Mouse (Mus musculus): ENCODE data around the gene Clns1a. TPM values are rescaled to one million over a fixed set of nuclear protein-coding genes. Genes with fewer than 3 reads are reported as not detected.
A peak's percentile ranks its signal among the peaks of the same experiment; 100 is the strongest.

The Clns1a gene
- polyA plus RNA-seq, 1 experiment from 2014 or later: 299 TPM

- Histone ChIP-seq H3K27me3 (ENCODE audit: low read depth, poor library complexity, severe bottlenecking) (no peaks in the 10 kb centered on the region), H3K9me3 (replicated peaks) (no peaks in the 10 kb centered on the region), H3K4me3 (peak overlapping the region; percentile 36), H3K4me1 (peaks cover 25% of the 10 kb centered on the region), H3K36me3 (no peaks in the 10 kb centered on the region), H3K27ac (replicated peaks) (peak overlapping the region; percentile 77)
- peak; percentile 35 for DNase-seq (ENCODE audit: low spot score)
- WGBS: 29% methylated on average over 19 of the region's 19 CpGs
These were observed 53.1 kb downstream of the Clns1a start for GRCm38 (mm10) chr7:97749207-97750190.

GRCm38 (mm10) chr7:97756967-97757881, 60.8 kb downstream of the Clns1a start:
- H3K4me1 ChIP-seq: peaks cover 17% of the 10 kb centered on the region
- H3K27me3 ChIP-seq (ENCODE audit: low read depth, poor library complexity, severe bottlenecking): no peaks in the 10 kb centered on the region
- H3K4me3 ChIP-seq: peak overlapping the region; percentile 21; the same call in 1 of the 2 replicates
- H3K9me3 ChIP-seq (replicated peaks): no peaks in the 10 kb centered on the region
- peak; percentile 43 for DNase-seq (ENCODE audit: low spot score)
- 46% methylated on average over 18 of the region's 18 CpGs for WGBS
- H3K27ac ChIP-seq (replicated peaks): peak overlapping the region; percentile 82
- no peaks in the 10 kb centered on the region for H3K36me3 ChIP-seq

GRCm38 (mm10) chr7:97764591-97764990, 68.2 kb downstream of the Clns1a start:
- H3K4me1 ChIP-seq: no peaks in the 10 kb centered on the region
- no peaks in the 10 kb centered on the region for H3K27me3 ChIP-seq (ENCODE audit: low read depth, poor library complexity, severe bottlenecking)
- no peak overlapping the region for H3K4me3 ChIP-seq
- 92% methylated on average over 11 of the region's 11 CpGs for WGBS
- H3K27ac ChIP-seq (replicated peaks): no peak overlapping the region
- no peaks in the 10 kb centered on the region for H3K9me3 ChIP-seq (replicated peaks)
- no peak for DNase-seq (ENCODE audit: low spot score)
- H3K36me3 ChIP-seq: no peaks in the 10 kb centered on the region

GRCm38 (mm10) chr7:97765181-97765962, 68.9 kb downstream of the Clns1a start:
- Histone ChIP-seq H3K4me3 (no peak overlapping the region), H3K9me3 (replicated peaks) (no peaks in the 10 kb centered on the region), H3K27me3 (ENCODE audit: low read depth, poor library complexity, severe bottlenecking) (no peaks in the 10 kb centered on the region), H3K27ac (replicated peaks) (no peak overlapping the region), H3K4me1 (no peaks in the 10 kb centered on the region), H3K36me3 (no peaks in the 10 kb centered on the region)
- no peak for DNase-seq (ENCODE audit: low spot score)
- WGBS: 91% methylated on average over 21 of the region's 21 CpGs

GRCm38 (mm10) chr7:97765963-97766347, 69.5 kb downstream of the Clns1a start:
- 86% methylated on average over 5 of the region's 5 CpGs for WGBS
- Histone ChIP-seq H3K36me3 (no peaks in the 10 kb centered on the region), H3K4me1 (no peaks in the 10 kb centered on the region), H3K27me3 (ENCODE audit: low read depth, poor library complexity, severe bottlenecking) (no peaks in the 10 kb centered on the region), H3K27ac (replicated peaks) (no peak overlapping the region), H3K9me3 (replicated peaks) (no peaks in the 10 kb centered on the region), H3K4me3 (no peak overlapping the region)
- no peak for DNase-seq (ENCODE audit: low spot score)

GRCm38 (mm10) chr7:97766406-97767166, 70.2 kb downstream of the Clns1a start:
- H3K27me3 ChIP-seq (ENCODE audit: low read depth, poor library complexity, severe bottlenecking): no peaks in the 10 kb centered on the region
- no peaks in the 10 kb centered on the region for H3K9me3 ChIP-seq (replicated peaks)
- no peak for DNase-seq (ENCODE audit: low spot score)
- no peak overlapping the region for H3K4me3 ChIP-seq
- H3K4me1 ChIP-seq: no peaks in the 10 kb centered on the region
- no peak overlapping the region for H3K27ac ChIP-seq (replicated peaks)
- WGBS: 84% methylated on average over 9 of the region's 9 CpGs
- no peaks in the 10 kb centered on the region for H3K36me3 ChIP-seq

GRCm38 (mm10) chr7:97767841-97768240, 71.4 kb downstream of the Clns1a start:
- Histone ChIP-seq H3K4me1 (no peaks in the 10 kb centered on the region), H3K27me3 (ENCODE audit: low read depth, poor library complexity, severe bottlenecking) (no peaks in the 10 kb centered on the region), H3K36me3 (no peaks in the 10 kb centered on the region), H3K9me3 (replicated peaks) (no peaks in the 10 kb centered on the region), H3K4me3 (no peak overlapping the region), H3K27ac (replicated peaks) (no peak overlapping the region)
- 86% methylated on average over 8 of the region's 8 CpGs for WGBS
- no peak for DNase-seq (ENCODE audit: low spot score)

GRCm38 (mm10) chr7:97769020-97769419, 72.6 kb downstream of the Clns1a start:
- Histone ChIP-seq H3K4me1 (no peaks in the 10 kb centered on the region), H3K27ac (replicated peaks) (no peak overlapping the region), H3K36me3 (no peaks in the 10 kb centered on the region), H3K27me3 (ENCODE audit: low read depth, poor library complexity, severe bottlenecking) (no peaks in the 10 kb centered on the region), H3K4me3 (no peak overlapping the region), H3K9me3 (replicated peaks) (no peaks in the 10 kb centered on the region)
- WGBS: 85% methylated on average over 4 of the region's 4 CpGs
- DNase-seq (ENCODE audit: low spot score): no peak

Other genes starting within 250 kb of the Clns1a start
- 0.09 and 0.37 TPM in 2 replicates for gene Kctd14, start 245.3 kb upstream of the Clns1a start, polyA plus RNA-seq (2016; fragmentation: Nextera tagmentation; extraction: Ambion mirVana)
- 57.2 and 63.3 TPM in 2 replicates for gene Ints4, start 215.7 kb upstream of the Clns1a start, polyA plus RNA-seq (2016; fragmentation: Nextera tagmentation; extraction: Ambion mirVana)
- gene Aamdc, start 117.1 kb upstream of the Clns1a start, polyA plus RNA-seq (2016; fragmentation: Nextera tagmentation; extraction: Ambion mirVana): 36.7 and 38.0 TPM in 2 replicates
- gene Rsf1, start 116.7 kb upstream of the Clns1a start, polyA plus RNA-seq (2016; fragmentation: Nextera tagmentation; extraction: Ambion mirVana): 21.3 and 23.6 TPM in 2 replicates
- 5.3 and 5.7 TPM in 2 replicates for gene Aqp11, start 41.7 kb downstream of the Clns1a start, polyA plus RNA-seq (2016; fragmentation: Nextera tagmentation; extraction: Ambion mirVana)
- gene Pak1, start 91.9 kb downstream of the Clns1a start, polyA plus RNA-seq (2016; fragmentation: Nextera tagmentation; extraction: Ambion mirVana): 70.4 and 90.6 TPM in 2 replicates
- not detected in 2 replicates for gene Gdpd4, start 223.3 kb downstream of the Clns1a start, polyA plus RNA-seq (2016; fragmentation: Nextera tagmentation; extraction: Ambion mirVana)